ENCODE assay signal across 8 mouse cellular contexts in the genomic region with DNA sequence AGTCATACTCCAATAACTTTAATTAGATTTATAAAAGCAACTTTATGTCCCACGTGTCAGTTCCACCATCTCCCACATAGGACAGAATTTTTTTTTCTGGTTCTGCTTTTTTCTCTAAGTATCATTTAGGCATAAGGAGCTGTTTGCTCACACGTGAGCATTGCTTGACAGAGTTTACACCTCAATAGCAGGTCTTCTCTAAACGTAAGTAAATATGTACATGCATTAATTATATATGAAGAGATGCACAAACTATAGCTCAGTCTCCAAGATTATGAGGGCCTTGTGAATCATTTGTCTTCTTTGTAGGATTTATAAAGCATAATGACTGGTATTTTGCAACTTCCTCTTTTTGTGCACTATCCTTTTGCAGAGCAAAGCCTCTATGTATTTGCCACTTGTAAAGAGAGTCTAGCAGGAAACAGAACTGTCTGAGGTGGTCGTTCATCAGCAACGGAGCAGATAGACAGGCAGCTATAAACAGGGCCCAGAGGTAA. TPM values are rescaled to one million over a fixed set of nuclear protein-coding genes. Genes with fewer than 3 reads are reported as not detected.
DNase-seq lines count a peak whose midpoint lies in the region; ATAC-seq and TF ChIP-seq lines count a peak whose summit lies in the region.

TSS of gene Mbnl1 (plus strand) at position 150 of the 497 bp plus-strand sequence.

- ATAC-seq in kidney, embryonic 14.5 days (ENCODE audit: low FRiP score, low TSS enrichment): no peak
- ATAC-seq in forebrain, embryonic 16.5 days: no peak
- ATAC-seq in hindbrain, embryonic 13.5 days (ENCODE audit: low FRiP score): no peak
- peak; percentile 51; the same call in 1 of the 2 replicates for ATAC-seq in liver, embryonic 14.5 days (ENCODE audit: insufficient read depth)

- no peaks in the 10 kb centered on the region for H3K36me3 ChIP-seq in kidney, embryonic 14.5 days (ENCODE audit: control insufficient read depth, insufficient read depth, low read length)
- no peaks in the 10 kb centered on the region for H3K36me3 ChIP-seq in forebrain, embryonic 16.5 days (ENCODE audit: control insufficient read depth, insufficient read depth)
- H3K36me3 ChIP-seq in hindbrain, embryonic 13.5 days: no peaks in the 10 kb centered on the region
- no peaks in the 10 kb centered on the region for H3K36me3 ChIP-seq in liver, embryonic 14.5 days (replicated peaks; ENCODE audit: control insufficient read depth, insufficient read depth, low read depth)
- no peaks in the 10 kb centered on the region for H3K36me3 ChIP-seq in splenic B cell, adult 2 months (ENCODE audit: control insufficient read depth, insufficient read depth, low read length, poor library complexity, severe bottlenecking)

- no peak within 1 kb of the TSS for H3K9ac ChIP-seq in kidney, embryonic 14.5 days (ENCODE audit: low read depth, low read length)
- no peak within 1 kb of the TSS for H3K9ac ChIP-seq in forebrain, embryonic 16.5 days (replicated peaks; ENCODE audit: low read depth, low read length)
- H3K9ac ChIP-seq in hindbrain, embryonic 13.5 days: no peak within 1 kb of the TSS
- peak within 1 kb of the TSS; percentile 69 for H3K9ac ChIP-seq in liver, embryonic 14.5 days (replicated peaks)

- no peak for DNase-seq in kidney, adult 18-20 months
- no peak for DNase-seq in adrenal gland, adult 8-10 months
- no peak for DNase-seq in liver, embryonic 14.5 days (ENCODE audit: low read depth in 3 of 3, low spot score in 3 of 3)
- DNase-seq in splenic B cell, adult 2 months (ENCODE audit: low read depth, low spot score): peak; percentile 77
- no peak for DNase-seq in cerebellum, adult 9-10 months

- H3K27me3 ChIP-seq in kidney, embryonic 14.5 days (ENCODE audit: control insufficient read depth, insufficient read depth, low read length): no peaks in the 10 kb centered on the region
- H3K27me3 ChIP-seq in forebrain, embryonic 16.5 days (replicated peaks; ENCODE audit: control insufficient read depth, insufficient read depth, low read length): no peaks in the 10 kb centered on the region
- H3K27me3 ChIP-seq in hindbrain, embryonic 13.5 days: no peaks in the 10 kb centered on the region
- no peaks in the 10 kb centered on the region for H3K27me3 ChIP-seq in liver, embryonic 14.5 days (ENCODE audit: control insufficient read depth, insufficient read depth, low read length)
- H3K27me3 ChIP-seq in splenic B cell, adult 2 months (ENCODE audit: control insufficient read depth, insufficient read depth, low read length, poor library complexity, severe bottlenecking): no peaks in the 10 kb centered on the region

- no peak within 1 kb of the TSS for H3K27ac ChIP-seq in kidney, embryonic 14.5 days (ENCODE audit: low read depth, low read length)
- H3K27ac ChIP-seq in forebrain, embryonic 16.5 days (ENCODE audit: low read length): no peak within 1 kb of the TSS
- H3K27ac ChIP-seq in hindbrain, embryonic 13.5 days: no peak within 1 kb of the TSS
- peak within 1 kb of the TSS; percentile 86 for H3K27ac ChIP-seq in liver, embryonic 14.5 days

- TF ChIP-seq EP300 in liver, embryonic 14.5 days (IDR thresholded peaks at IDR 0.05; ENCODE audit: low read depth): no peak; the same call in 1 of the 2 replicates

- no peak within 1 kb of the TSS for H3K4me2 ChIP-seq in kidney, embryonic 14.5 days (replicated peaks; ENCODE audit: low read depth, low read length)
- H3K4me2 ChIP-seq in forebrain, embryonic 16.5 days (ENCODE audit: low read length): no peak within 1 kb of the TSS
- H3K4me2 ChIP-seq in hindbrain, embryonic 13.5 days: no peak within 1 kb of the TSS
- peak within 1 kb of the TSS; percentile 75 for H3K4me2 ChIP-seq in liver, embryonic 14.5 days (ENCODE audit: low read depth)

- no peak within 1 kb of the TSS for H3K4me3 ChIP-seq in kidney, embryonic 14.5 days (ENCODE audit: low read length)
- no peak within 1 kb of the TSS for H3K4me3 ChIP-seq in forebrain, embryonic 16.5 days (replicated peaks; ENCODE audit: low read length)
- no peak within 1 kb of the TSS for H3K4me3 ChIP-seq in hindbrain, embryonic 13.5 days
- peak within 1 kb of the TSS; percentile 30 to 41 for H3K4me3 ChIP-seq in liver, embryonic 14.5 days (ENCODE audit: insufficient read depth in 1 of 2, low read depth in 2 of 2, low read length in 2 of 2)

- H3K4me1 ChIP-seq in kidney, embryonic 14.5 days (ENCODE audit: control insufficient read depth, insufficient read depth, low read length): no peaks in the 10 kb centered on the region
- no peaks in the 10 kb centered on the region for H3K4me1 ChIP-seq in forebrain, embryonic 16.5 days (replicated peaks; ENCODE audit: control insufficient read depth, insufficient read depth, low read length)
- H3K4me1 ChIP-seq in hindbrain, embryonic 13.5 days (replicated peaks): no peaks in the 10 kb centered on the region
- peaks cover 9 to 10% of the 10 kb centered on the region in 2 experiments for H3K4me1 ChIP-seq in liver, embryonic 14.5 days (replicated peaks; ENCODE audit: control insufficient read depth in 2 of 2, insufficient read depth in 2 of 2, low read length in 1 of 2)

- TF ChIP-seq CTCF in liver, embryonic 14.5 days (IDR thresholded peaks at IDR 0.05; ENCODE audit: low read depth): no peak

- no peaks in the 10 kb centered on the region for H3K9me3 ChIP-seq in kidney, embryonic 14.5 days (ENCODE audit: control insufficient read depth, low read length)
- H3K9me3 ChIP-seq in forebrain, embryonic 16.5 days (ENCODE audit: control insufficient read depth, low read length): no peaks in the 10 kb centered on the region
- no peaks in the 10 kb centered on the region for H3K9me3 ChIP-seq in hindbrain, embryonic 13.5 days
- H3K9me3 ChIP-seq in liver, embryonic 14.5 days (ENCODE audit: control insufficient read depth, low read length): no peaks in the 10 kb centered on the region

- WGBS in kidney, embryonic 14.5 days: 63% methylated on average over 5 of the region's 5 CpGs
- WGBS in forebrain, embryonic 16.5 days: 69% methylated on average over 5 of the region's 5 CpGs
- WGBS in hindbrain, embryonic 13.5 days: 77% methylated on average over 5 of the region's 5 CpGs
- WGBS in liver, embryonic 14.5 days (ENCODE audit: insufficient replicate concordance): 8% methylated on average over 5 of the region's 5 CpGs

RNA-seq across cellular contexts. Expression of gene Mbnl1, which starts in this region (rescaled TPM):
- 79.6 and 117 TPM in 2 replicates for polyA plus RNA-seq in kidney, embryonic 14.5 days (2014; fragmentation: Nextera tagmentation; extraction: Ambion mirVana)
- total RNA-seq in adrenal gland, adult 8-10 months (2022): 1,000 to 10,000 TPM in 1 of 4 experiments, 100 to 1,000 TPM in 3; 518 to 1,002 (median 693) TPM
- 47.0 and 52.0 TPM in 2 replicates for polyA plus RNA-seq in forebrain, embryonic 16.5 days (2015; fragmentation: Nextera tagmentation; extraction: Ambion mirVana)
- polyA plus RNA-seq in hindbrain, embryonic 13.5 days (2015; fragmentation: Nextera tagmentation; extraction: Ambion mirVana): 46.9 and 49.9 TPM in 2 replicates
- polyA plus RNA-seq in liver, embryonic 14.5 days (2012; rRNA removed): 30.2 and 32.9 TPM in 2 replicates
- 128 and 149 TPM in 2 replicates for polyA plus RNA-seq in liver, embryonic 14.5 days (2014; fragmentation: Nextera tagmentation; extraction: Ambion mirVana)

Comparison
In these comparisons a context has a peak if more than half of its experiments do, and no peak if none do; other contexts are left out.
1. H3K4me3 ChIP-seq: peak in liver, embryonic 14.5 days (2 of 2); none in kidney, embryonic 14.5 days (single experiment), forebrain, embryonic 16.5 days (single experiment) and hindbrain, embryonic 13.5 days (single experiment).